Mouse (Mus musculus) CH12.LX (cell line): ENCODE results near the gene Pde9a.

Experiments used
- CTCF ChIP-seq, 2 experiments: IDR thresholded peaks in 1 of 2; conservative IDR thresholded peaks in 1 of 2; 2 replicates each; pipeline ENCODE4 v1.5.1; 2011 to 2012; ENCODE audit warnings: low read depth in 2 of 2, low read length in 2 of 2, improper control_type of control experiment in 1 of 2, inconsistent platforms in 1 of 2, mild to moderate bottlenecking in 1 of 2, moderate library complexity in 1 of 2
- POLR2A ChIP-seq: IDR thresholded peaks from 2 replicates; pipeline ENCODE4 v1.6.1; 2011; ENCODE audit warnings: low read depth, mild to moderate bottlenecking, improper control_type of control experiment, low read length
- UBTF ChIP-seq: IDR thresholded peaks from 2 replicates; pipeline ENCODE4 v1.6.1; 2012; ENCODE audit warnings: low read depth, mild to moderate bottlenecking, inconsistent platforms, low read length, improper control_type of control experiment, moderate library complexity

DNA sequence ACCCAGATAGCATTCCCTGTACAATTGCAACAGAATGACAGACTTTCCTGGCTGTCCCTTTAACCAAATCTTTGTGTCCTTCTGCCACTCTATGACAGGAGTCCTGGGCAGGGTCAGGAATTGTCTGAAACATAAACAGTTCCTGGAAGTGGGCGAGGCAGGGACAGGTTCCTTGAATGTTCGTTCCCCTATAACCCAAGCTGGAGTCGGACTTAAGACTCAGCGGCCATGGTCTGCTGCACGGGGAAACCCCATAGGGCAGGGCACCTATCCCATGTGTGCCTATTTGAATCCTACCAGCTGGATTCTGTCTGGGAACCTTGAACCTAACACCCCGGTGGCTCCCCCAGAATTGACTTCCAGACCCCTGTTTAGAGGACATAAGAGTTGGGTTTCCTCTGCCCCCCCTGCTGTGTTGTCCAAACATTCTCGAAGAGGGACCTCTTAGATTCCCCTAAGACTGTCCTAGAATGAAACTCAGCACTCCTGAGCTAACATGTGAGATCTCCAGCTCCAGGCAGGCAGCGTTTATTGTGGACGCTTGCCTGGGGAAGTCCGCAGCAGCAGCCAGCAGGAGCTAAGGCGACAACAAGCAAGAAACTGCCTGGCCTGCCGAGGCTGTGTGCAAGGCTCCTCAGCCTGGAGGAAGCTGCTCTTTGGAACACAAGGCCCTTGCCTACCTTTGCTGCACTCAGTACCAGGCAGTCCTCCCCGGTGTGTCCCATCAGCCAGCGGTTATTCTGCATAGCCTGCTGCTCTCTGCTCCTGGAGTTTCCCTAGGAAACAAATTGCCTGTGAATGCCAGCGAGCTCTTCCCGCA lies 48.2 kb downstream of the Pde9a start:
- TF ChIP-seq CTCF (conservative IDR thresholded peaks at IDR 0.05 in 1 of 2, IDR thresholded peaks at IDR 0.05 in 1 of 2; ENCODE audit: low read depth in 2 of 2, low read length in 2 of 2) (no peak), UBTF (no peak), POLR2A (no peak)
